Mouse (Mus musculus) thymus, adult 2 months (tissue): ENCODE measurements around the gene Mapkapk2. TPM values are rescaled to one million over a fixed set of nuclear protein-coding genes. Genes with fewer than 3 reads are reported as not detected.
A peak's percentile ranks its signal among the peaks of the same experiment; 100 is the strongest.

ENCODE experiments used
- DNase-seq: peaks from one replicate; pipeline ENCODE4 v3.0.0; 2021
- H3K27ac ChIP-seq: fragments of 200-500 bp; 2 replicates; pipeline ENCODE4 v1.5.1; 2012; ENCODE audit warnings: low read length, control low read depth; ENCODE audit not compliant: control insufficient read depth, insufficient read depth
- H3K27me3 ChIP-seq: fragments of 200-500 bp; 2 replicates; pipeline ENCODE4 v1.6.1; 2012; ENCODE audit warnings: mild to moderate bottlenecking, low read length, moderate library complexity, mixed read lengths; ENCODE audit not compliant: control insufficient read depth, insufficient read depth
- H3K36me3 ChIP-seq: fragments of 200-500 bp; 2 replicates; pipeline ENCODE4 v1.6.1; 2012; ENCODE audit warnings: mild to moderate bottlenecking, low read length, moderate library complexity; ENCODE audit not compliant: control insufficient read depth, insufficient read depth
- H3K4me1 ChIP-seq: fragments of 200-500 bp; replicated peaks from 2 replicates; pipeline ENCODE4 v1.6.1; 2012; ENCODE audit warnings: low read length; ENCODE audit not compliant: control insufficient read depth, insufficient read depth
- H3K4me3 ChIP-seq: fragments of 200-500 bp; 2 replicates; pipeline ENCODE4 v1.5.1; 2012; ENCODE audit warnings: mild to moderate bottlenecking, low read length, control low read depth, moderate library complexity; ENCODE audit not compliant: control insufficient read depth, insufficient read depth
- CTCF ChIP-seq: fragments of 200-500 bp; IDR thresholded peaks from 2 replicates; pipeline ENCODE4 v1.5.1; 2012; ENCODE audit warnings: mild to moderate bottlenecking, control low read depth, low read length, moderate library complexity, borderline replicate concordance; ENCODE audit not compliant: control insufficient read depth, poor library complexity, insufficient read depth; ENCODE audit errors: extremely low read depth
- POLR2A ChIP-seq: fragments of 200-500 bp; IDR thresholded peaks from 2 replicates; pipeline ENCODE4 v1.6.1; 2012; ENCODE audit warnings: mild to moderate bottlenecking, low read length, control low read depth, moderate library complexity; ENCODE audit not compliant: control insufficient read depth, poor library complexity, insufficient read depth; ENCODE audit errors: extremely low read depth
- WGBS: fragments of 180-500 bp; shearing (Covaris S2); methylation state at CpG from one replicate; pipeline ENCODE4 v1.1.7; 2018; 5-methylcytosine and 5-hydroxymethylcytosine counted together
- polyA plus RNA-seq: library from polyadenylated mRNA; depleted of rRNA; stranded (reverse); fragments of >200 nt; gene quantifications from 2 replicates; pipeline ENCODE4 v1.2.3, GENCODE M21; 2012

Mapkapk2 gene
- polyA plus RNA-seq, 1 experiment, result 69.6 TPM

DNA sequence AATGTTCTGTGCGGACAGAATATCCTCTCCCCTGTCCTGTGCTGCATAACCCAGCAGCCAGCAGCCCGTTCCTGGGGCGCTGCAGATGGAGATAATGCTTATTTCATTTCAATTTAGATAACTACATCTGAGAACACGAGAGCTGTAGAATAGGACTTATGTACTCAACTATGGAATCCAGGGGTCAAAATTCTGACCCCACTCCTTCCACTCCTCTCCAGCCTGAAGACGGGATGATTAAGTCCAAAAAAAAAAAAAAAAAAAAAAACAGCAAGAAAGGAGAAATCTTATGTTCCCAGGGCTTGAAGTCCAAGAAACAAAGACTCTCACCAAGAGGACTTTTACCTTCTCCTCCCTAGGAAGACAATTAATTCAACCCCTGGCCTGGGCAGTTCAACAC, 14.5 kb downstream of the Mapkapk2 start:
- no peaks in the 10 kb centered on the region for H3K36me3 ChIP-seq
- no peak overlapping the region for H3K27ac ChIP-seq
- H3K27me3 ChIP-seq, result no peaks in the 10 kb centered on the region
- TF ChIP-seq POLR2A (no peak), CTCF (no peak)
- DNase-seq, result no peak
- WGBS, result 97% methylated on average over 5 of the region's 5 CpGs
- H3K4me3 ChIP-seq, result no peak overlapping the region
- peaks cover 31% of the 10 kb centered on the region for H3K4me1 ChIP-seq

DNA sequence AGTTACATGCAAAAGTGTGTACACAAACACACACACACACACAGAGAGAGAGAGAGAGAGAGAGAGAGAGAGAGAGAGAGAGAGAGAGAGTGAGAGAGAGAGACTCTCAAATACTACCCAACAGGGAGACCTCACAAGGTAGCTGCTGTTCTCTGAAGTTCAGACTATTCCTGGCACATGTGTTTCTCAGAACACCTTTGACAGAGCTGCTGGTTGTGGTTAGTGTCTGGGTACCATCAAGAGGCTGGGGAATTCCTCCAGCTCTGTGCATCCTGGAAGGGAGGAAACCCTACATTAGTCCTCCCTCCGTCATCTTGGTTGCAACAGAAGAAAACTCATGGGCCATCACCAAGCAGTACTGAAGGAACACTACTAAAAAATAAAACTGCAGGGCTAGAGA, 16.9 kb downstream of the Mapkapk2 start:
- 38% methylated on average over 1 of the region's 1 CpGs for WGBS
- Histone ChIP-seq H3K27ac (no peak overlapping the region), H3K36me3 (no peaks in the 10 kb centered on the region), H3K4me1 (peaks cover 32% of the 10 kb centered on the region), H3K4me3 (no peak overlapping the region), H3K27me3 (no peaks in the 10 kb centered on the region)
- DNase-seq, result peak; percentile 22
- no peak for TF ChIP-seq CTCF
- TF ChIP-seq POLR2A, result no peak

DNA sequence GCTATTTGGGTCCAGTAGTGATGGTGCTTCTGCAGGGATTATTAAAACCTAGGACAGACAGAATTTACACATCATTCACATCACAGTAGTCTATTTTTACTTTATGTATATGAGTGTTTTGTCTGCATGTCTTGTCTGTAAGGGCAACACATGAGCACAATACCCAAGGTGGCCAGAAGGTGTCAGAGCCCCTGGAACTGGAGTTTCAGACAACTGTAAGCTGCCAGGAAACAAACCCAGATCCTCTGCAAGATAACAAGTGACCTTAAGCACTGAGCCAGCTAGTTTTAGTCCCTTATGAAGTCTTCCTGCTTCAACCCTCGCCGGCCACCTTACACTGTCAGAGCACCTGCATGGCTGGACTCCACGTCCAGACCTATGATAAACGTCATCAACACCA, 17.9 kb downstream of the Mapkapk2 start:
- Histone ChIP-seq H3K4me1 (peaks cover 35% of the 10 kb centered on the region), H3K27ac (no peak overlapping the region), H3K27me3 (no peaks in the 10 kb centered on the region), H3K36me3 (no peaks in the 10 kb centered on the region), H3K4me3 (no peak overlapping the region)
- TF ChIP-seq POLR2A, result no peak
- TF ChIP-seq CTCF, result no peak
- peak; percentile 46 for DNase-seq
- WGBS, result 29% methylated on average over 4 of the region's 4 CpGs

DNA sequence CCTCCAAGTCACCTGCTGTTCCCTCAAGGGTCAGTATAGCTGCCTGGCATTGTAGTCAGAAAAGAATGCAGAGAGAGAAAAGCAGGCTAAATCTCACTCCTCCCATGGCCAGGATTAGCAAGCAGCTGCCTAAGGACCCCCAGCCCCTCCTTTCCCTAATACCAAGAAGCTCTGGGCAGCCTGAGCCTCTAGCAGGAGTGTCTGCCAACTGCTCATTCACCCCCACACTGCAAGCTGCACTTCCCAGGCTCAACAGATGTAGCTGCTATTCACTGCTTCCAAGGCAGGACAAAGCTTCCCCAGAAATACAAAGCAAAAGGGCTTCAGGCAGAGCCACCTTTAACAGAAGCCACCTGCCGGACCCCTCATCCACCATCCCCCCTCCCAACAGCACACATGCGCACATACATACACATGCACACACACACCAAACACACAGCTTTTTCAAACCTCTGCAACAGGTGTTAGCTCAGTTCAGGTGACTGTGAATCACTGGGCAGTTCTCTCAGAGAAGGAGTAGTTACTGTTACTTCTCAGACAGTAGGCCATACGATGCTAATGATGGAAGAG, 18.8 kb downstream of the Mapkapk2 start:
- TF ChIP-seq CTCF (no peak), POLR2A (no peak)
- Histone ChIP-seq H3K27me3 (no peaks in the 10 kb centered on the region), H3K4me3 (no peak overlapping the region), H3K27ac (peak overlapping the region; percentile 10; the same call in 1 of the 2 replicates), H3K4me1 (peaks cover 36% of the 10 kb centered on the region), H3K36me3 (no peaks in the 10 kb centered on the region)
- WGBS, result 10% methylated on average over 3 of the region's 3 CpGs
- no peak for DNase-seq

DNA sequence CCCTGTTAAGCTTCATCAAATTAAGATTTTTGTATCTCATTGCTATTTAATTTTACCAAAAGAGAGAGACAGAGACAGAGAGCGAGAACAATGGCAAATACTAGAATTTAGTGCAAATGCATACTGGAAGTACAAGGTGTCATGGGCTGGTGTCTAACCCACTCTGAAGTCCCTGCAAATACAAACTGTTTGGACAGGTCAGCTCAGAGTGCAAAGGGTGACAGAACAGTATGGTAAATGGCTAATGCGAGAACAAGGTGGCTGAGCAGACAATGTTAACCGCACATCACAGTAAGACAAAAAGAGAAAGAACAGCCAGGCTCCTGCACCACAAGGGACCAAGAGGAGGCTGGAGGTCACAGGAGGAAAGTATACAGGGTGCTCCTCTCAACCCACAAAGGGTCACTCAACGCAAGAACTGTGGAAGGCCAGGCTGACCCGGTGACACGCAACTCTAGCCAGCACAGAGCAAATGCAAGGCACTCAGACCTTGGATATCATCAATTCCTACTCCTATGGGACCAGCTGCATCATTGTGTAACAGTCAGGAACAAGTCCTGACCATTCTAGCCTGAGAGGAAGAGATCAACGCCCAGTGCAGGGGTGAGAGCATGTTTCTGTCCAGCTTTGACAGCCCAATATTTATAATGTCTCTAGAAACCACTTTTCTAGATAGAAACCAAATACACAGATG, 22.4 kb downstream of the Mapkapk2 start:
- 89% methylated on average over 7 of the region's 7 CpGs for WGBS
- H3K4me3 ChIP-seq, result no peak overlapping the region
- TF ChIP-seq CTCF (no peak), POLR2A (no peak)
- H3K36me3 ChIP-seq, result no peaks in the 10 kb centered on the region
- H3K27me3 ChIP-seq, result no peaks in the 10 kb centered on the region
- no peak overlapping the region for H3K27ac ChIP-seq
- DNase-seq, result no peak
- H3K4me1 ChIP-seq, result peaks cover 25% of the 10 kb centered on the region

DNA sequence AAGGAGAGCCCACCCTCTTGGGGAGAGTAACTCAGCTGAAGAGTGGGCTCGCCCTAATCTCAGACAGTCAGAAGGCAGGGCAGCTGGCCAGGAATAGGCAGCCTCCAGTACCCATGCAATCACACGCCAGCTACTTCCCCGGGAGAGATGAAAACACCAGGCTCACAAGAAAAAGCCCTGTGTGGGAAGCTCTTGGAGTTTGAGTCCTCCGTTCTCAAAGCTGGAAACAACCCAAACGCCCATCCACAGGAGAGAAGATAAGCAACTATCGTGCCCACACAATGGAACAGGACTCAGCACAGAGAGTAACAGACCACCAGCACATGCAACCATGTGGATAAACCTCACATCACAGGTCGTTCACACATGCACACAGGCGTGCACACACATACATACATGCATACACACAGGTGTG, 23.1 kb downstream of the Mapkapk2 start:
- H3K27me3 ChIP-seq, result no peaks in the 10 kb centered on the region

DNA sequence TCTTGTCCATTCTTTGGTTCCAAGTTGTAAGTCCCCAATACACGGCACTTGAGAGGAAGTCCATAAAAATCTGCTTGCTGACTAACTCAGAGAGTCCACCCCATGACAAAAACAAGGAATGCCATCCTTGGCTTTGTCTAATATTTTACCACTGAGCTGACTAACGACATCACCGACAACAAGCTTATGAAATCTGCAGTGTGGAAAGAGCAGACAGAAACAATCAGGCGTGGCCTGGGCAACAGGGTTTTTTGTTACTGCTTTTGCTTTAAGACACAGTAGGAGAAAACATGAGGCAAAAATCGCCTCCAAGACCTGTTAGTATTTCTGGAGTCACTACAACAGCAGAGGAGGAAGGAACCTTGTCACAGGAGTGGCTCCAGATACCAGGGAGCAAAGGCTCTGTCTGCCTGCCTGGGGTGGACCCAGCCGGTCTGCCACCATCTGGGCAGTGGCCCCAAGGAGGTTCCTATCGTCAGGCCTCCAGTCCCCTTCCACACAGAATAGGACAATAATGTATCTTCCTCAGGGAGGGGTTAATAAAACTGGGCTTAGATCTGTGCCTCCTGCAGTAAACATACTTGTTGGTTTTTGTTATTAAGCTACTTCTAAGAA, 25.1 kb downstream of the Mapkapk2 start:
- H3K27ac ChIP-seq, result no peak overlapping the region
- no peak for TF ChIP-seq POLR2A
- TF ChIP-seq CTCF, result no peak
- 96% methylated on average over 7 of the region's 7 CpGs for WGBS
- peaks cover 18% of the 10 kb centered on the region for H3K4me1 ChIP-seq
- H3K4me3 ChIP-seq, result no peak overlapping the region
- no peaks in the 10 kb centered on the region for H3K36me3 ChIP-seq
- DNase-seq, result no peak
- no peaks in the 10 kb centered on the region for H3K27me3 ChIP-seq

More for the DNA sequence above, 23.1 kb downstream of the Mapkapk2 start:
- Histone ChIP-seq H3K27ac (no peak overlapping the region), H3K36me3 (no peaks in the 10 kb centered on the region), H3K4me3 (no peak overlapping the region), H3K4me1 (peaks cover 19% of the 10 kb centered on the region)
- 74% methylated on average over 8 of the region's 8 CpGs for WGBS
- DNase-seq, result no peak
- TF ChIP-seq POLR2A, result no peak
- no peak for TF ChIP-seq CTCF
